Mouse (Mus musculus) liver, embryonic 13.5 days (tissue): ENCODE data around the gene H13. TPM values are rescaled to one million over a fixed set of nuclear protein-coding genes. Genes with fewer than 3 reads are reported as not detected.

Source experiments
- ATAC-seq: fragments of 200-750 bp; cut with Nextera tagmentation; 2 replicates; pipeline ENCODE4 v1.8.0; 2017; ENCODE audit warnings: low read depth, mild to moderate bottlenecking, moderate number of reproducible peaks, moderate library complexity
- DNase-seq: peaks from one replicate; pipeline ENCODE4 v3.0.0; 2022
- H3K27ac ChIP-seq: fragments of 300-500 bp; sonication (generic); 2 replicates; pipeline ENCODE4 v1.5.1; 2015; ENCODE audit warnings: moderate library complexity, mild to moderate bottlenecking, inconsistent platforms
- H3K27me3 ChIP-seq: fragments of 300-500 bp; sonication (generic); 2 replicates; pipeline ENCODE4 v1.6.1; 2015; ENCODE audit warnings: mild to moderate bottlenecking, inconsistent platforms
- H3K36me3 ChIP-seq: fragments of 300-500 bp; sonication (generic); 2 replicates; pipeline ENCODE4 v1.6.1; 2015; ENCODE audit warnings: mild to moderate bottlenecking, inconsistent platforms
- H3K4me1 ChIP-seq: fragments of 300-500 bp; sonication (generic); replicated peaks from 2 replicates; pipeline ENCODE4 v1.6.1; 2015; ENCODE audit warnings: inconsistent platforms
- H3K4me2 ChIP-seq: fragments of 300-500 bp; sonication (generic); 2 replicates; pipeline ENCODE4 v1.6.1; 2015; ENCODE audit warnings: inconsistent platforms, mild to moderate bottlenecking, moderate library complexity
- H3K4me3 ChIP-seq: fragments of 300-500 bp; sonication (generic); replicated peaks from 2 replicates; pipeline ENCODE4 v1.5.1; 2015; ENCODE audit warnings: mild to moderate bottlenecking, inconsistent platforms
- H3K9ac ChIP-seq: fragments of 300-500 bp; sonication (generic); 2 replicates; pipeline ENCODE4 v1.6.1; 2015; ENCODE audit warnings: mild to moderate bottlenecking, inconsistent platforms
- H3K9me3 ChIP-seq: fragments of 300-500 bp; sonication (generic); replicated peaks from 2 replicates; pipeline ENCODE4 v1.6.1; 2016; ENCODE audit warnings: inconsistent platforms
- WGBS: fragments of 180-500 bp; shearing (Covaris S2); methylation state at CpG from one replicate; pipeline ENCODE4 v1.1.7; 2015; ENCODE audit not compliant: insufficient replicate concordance; 5-methylcytosine and 5-hydroxymethylcytosine counted together
- polyA plus RNA-seq: library from polyadenylated mRNA; unstranded; fragments of >200 nt; fragmentation: Nextera tagmentation; extraction: Ambion mirVana; gene quantifications from 2 replicates; pipeline ENCODE4 v1.2.1, GENCODE M21; 2015

H13 gene
- polyA plus RNA-seq, 1 experiment from 2014 or later = 49.0 TPM

- ATAC-seq (peak; percentile 24; the same call in 1 of the 2 replicates), DNase-seq (peak; percentile 65)
- peak overlapping the region; percentile 93 for H3K4me2 ChIP-seq
- no peaks in the 10 kb centered on the region for H3K36me3 ChIP-seq
- peak overlapping the region; percentile 67 for H3K4me3 ChIP-seq
- peak overlapping the region; percentile 87 for H3K27ac ChIP-seq
- peaks cover 27% of the 10 kb centered on the region for H3K27me3 ChIP-seq
- H3K4me1 ChIP-seq = peaks cover 90% of the 10 kb centered on the region
- WGBS = 0% methylated on average over 22 of the region's 22 CpGs
- H3K9me3 ChIP-seq = no peaks in the 10 kb centered on the region
- H3K9ac ChIP-seq = peak overlapping the region; percentile 85
Observed at GRCm38 (mm10) chr2:152736748-152737147, 67.5 kb downstream of the H13 start.

GRCm38 (mm10) chr2:152737306-152738221, 68.3 kb downstream of the H13 start:
- H3K27me3 ChIP-seq = peaks cover 27% of the 10 kb centered on the region
- peak overlapping the region; percentile 85 for H3K9ac ChIP-seq
- H3K27ac ChIP-seq = peak overlapping the region; percentile 87
- DNase-seq = no peak
- H3K4me3 ChIP-seq = peak overlapping the region; percentile 67
- peaks cover 95% of the 10 kb centered on the region for H3K4me1 ChIP-seq
- 16% methylated on average over 10 of the region's 10 CpGs for WGBS
- no peak for ATAC-seq
- H3K9me3 ChIP-seq = no peaks in the 10 kb centered on the region
- H3K4me2 ChIP-seq = peak overlapping the region; percentile 93
- no peaks in the 10 kb centered on the region for H3K36me3 ChIP-seq

- Histone ChIP-seq H3K4me3 (peak overlapping the region; percentile 67), H3K27me3 (peaks cover 27% of the 10 kb centered on the region), H3K27ac (peak overlapping the region; percentile 87), H3K4me2 (peak overlapping the region; percentile 93), H3K4me1 (peaks cover 99% of the 10 kb centered on the region), H3K36me3 (no peaks in the 10 kb centered on the region), H3K9me3 (no peaks in the 10 kb centered on the region), H3K9ac (peak overlapping the region; percentile 85)
- ATAC-seq (no peak), DNase-seq (no peak)
- WGBS = 46% methylated on average over 2 of the region's 2 CpGs
Observed at GRCm38 (mm10) chr2:152738341-152738740, 69.1 kb downstream of the H13 start.

GRCm38 (mm10) chr2:152739031-152739841, 70.0 kb downstream of the H13 start:
- peak overlapping the region; percentile 87 for H3K27ac ChIP-seq
- H3K9ac ChIP-seq = peak overlapping the region; percentile 69
- peak; percentile 56 for ATAC-seq
- WGBS = 1% methylated on average over 35 of the region's 36 CpGs
- H3K9me3 ChIP-seq = no peaks in the 10 kb centered on the region
- peaks cover 92% of the 10 kb centered on the region for H3K4me1 ChIP-seq
- peaks cover 25% of the 10 kb centered on the region for H3K27me3 ChIP-seq
- peak; percentile 56 for DNase-seq
- H3K36me3 ChIP-seq = no peaks in the 10 kb centered on the region
- H3K4me2 ChIP-seq = peak overlapping the region; percentile 93
- peak overlapping the region; percentile 57 for H3K4me3 ChIP-seq

GRCm38 (mm10) chr2:152739842-152740260, 70.6 kb downstream of the H13 start:
- H3K4me2 ChIP-seq = peak overlapping the region; percentile 93
- peaks cover 19% of the 10 kb centered on the region for H3K27me3 ChIP-seq
- peak; percentile 60 for DNase-seq
- H3K9me3 ChIP-seq = no peaks in the 10 kb centered on the region
- no peaks in the 10 kb centered on the region for H3K36me3 ChIP-seq
- peak overlapping the region; percentile 87 for H3K27ac ChIP-seq
- H3K4me3 ChIP-seq = peak overlapping the region; percentile 57
- H3K9ac ChIP-seq = peak overlapping the region; percentile 69
- peak; percentile 69 for ATAC-seq
- WGBS = 3% methylated on average over 3 of the region's 3 CpGs
- peaks cover 86% of the 10 kb centered on the region for H3K4me1 ChIP-seq

- H3K9ac ChIP-seq = peak overlapping the region; percentile 69; the same call in 1 of the 2 replicates
- no peak for ATAC-seq
Observed at GRCm38 (mm10) chr2:152740490-152740889, 71.2 kb downstream of the H13 start.

GRCm38 (mm10) chr2:152741153-152742041, 72.1 kb downstream of the H13 start:
- Histone ChIP-seq H3K27ac (peak overlapping the region; percentile 87), H3K9ac (peak overlapping the region; percentile 52), H3K27me3 (peaks cover 4% of the 10 kb centered on the region; the same call in 1 of the 2 replicates), H3K4me1 (peaks cover 70% of the 10 kb centered on the region), H3K36me3 (no peaks in the 10 kb centered on the region), H3K9me3 (no peaks in the 10 kb centered on the region), H3K4me2 (peak overlapping the region; percentile 51), H3K4me3 (peak overlapping the region; percentile 14; the same call in 1 of the 2 replicates)
- DNase-seq (peak; percentile 53), ATAC-seq (peak; percentile 18)
- WGBS = 8% methylated on average over 14 of the region's 14 CpGs

More at GRCm38 (mm10) chr2:152740490-152740889, 71.2 kb downstream of the H13 start:
- no peaks in the 10 kb centered on the region for H3K9me3 ChIP-seq
- H3K27me3 ChIP-seq = peaks cover 13% of the 10 kb centered on the region
- no peak overlapping the region for H3K4me3 ChIP-seq
- WGBS = 65% methylated on average over 5 of the region's 5 CpGs
- peak overlapping the region; percentile 87 for H3K27ac ChIP-seq
- DNase-seq = no peak
- peak overlapping the region; percentile 93 for H3K4me2 ChIP-seq
- H3K36me3 ChIP-seq = no peaks in the 10 kb centered on the region
- peaks cover 79% of the 10 kb centered on the region for H3K4me1 ChIP-seq

GRCm38 (mm10) chr2:152742435-152742834, 73.2 kb downstream of the H13 start:
- Histone ChIP-seq H3K36me3 (no peaks in the 10 kb centered on the region), H3K4me2 (peak overlapping the region; percentile 51), H3K27me3 (no peaks in the 10 kb centered on the region), H3K4me3 (0 out of 2 replicates have a peak overlapping the region, but pooled peaks have one; percentile 14), H3K9ac (peak overlapping the region; percentile 52; the same call in 1 of the 2 replicates), H3K9me3 (no peaks in the 10 kb centered on the region), H3K4me1 (peaks cover 60% of the 10 kb centered on the region), H3K27ac (peak overlapping the region; percentile 87)
- DNase-seq (peak; percentile 60), ATAC-seq (peak; percentile 37)
- 11% methylated on average over 10 of the region's 10 CpGs for WGBS

- no peak within 1 kb of the TSS for H3K27ac ChIP-seq
- no peaks in the 10 kb centered on the region for H3K36me3 ChIP-seq
- peak within 1 kb of the TSS; percentile 44 for H3K4me2 ChIP-seq
- ATAC-seq (no peak), DNase-seq (no peak)
- peak within 1 kb of the TSS; percentile 11; the same call in 1 of the 2 replicates for H3K4me3 ChIP-seq
- H3K4me1 ChIP-seq = peaks cover 19% of the 10 kb centered on the region; the same call in 1 of the 2 replicates
- no peaks in the 10 kb centered on the region for H3K9me3 ChIP-seq
- 5% methylated on average over 30 of the region's 30 CpGs for whole genome bisulfite sequencing
- H3K9ac ChIP-seq = no peak within 1 kb of the TSS; the same call in 1 of the 2 replicates
- H3K27me3 ChIP-seq = peaks cover 41% of the 10 kb centered on the region
Observed at GRCm38 (mm10) chr2:152753944-152754711, 84.9 kb downstream of the H13 start, which contains the start of gene Cox4i2. TSS of gene Cox4i2 (plus strand) at chr2:152754173.
